Mouse (Mus musculus) midbrain, embryonic 16.5 days (tissue): ENCODE measurements at regions not wholly inside any gene's neighbourhood (a gene's known extent, or its start where the extent isn't known, plus 50 kb on each side); places are given as distances from the start of the nearest gene placed in this dataset.

ENCODE experiments used
- ATAC-seq: fragments of 200-750 bp; cut with Nextera tagmentation; 2 replicates; pipeline ENCODE4 v1.8.0; 2017; ENCODE audit warnings: moderate TSS enrichment
- H3K27ac ChIP-seq: fragments of 300-500 bp; sonication (generic); 2 replicates; pipeline ENCODE4 v1.5.1; 2014; ENCODE audit warnings: mild to moderate bottlenecking, low read length, mixed read lengths
- H3K27me3 ChIP-seq: fragments of 300-500 bp; sonication (generic); 2 replicates; pipeline ENCODE4 v1.6.1; 2014; ENCODE audit warnings: low read depth, low read length, mixed read lengths; ENCODE audit not compliant: control insufficient read depth, insufficient read depth
- H3K36me3 ChIP-seq: fragments of 300-500 bp; sonication (generic); 2 replicates; pipeline ENCODE4 v1.6.1; 2014; ENCODE audit warnings: mild to moderate bottlenecking, low read length, moderate library complexity, mixed read lengths; ENCODE audit not compliant: control insufficient read depth, insufficient read depth
- H3K4me1 ChIP-seq: fragments of 300-500 bp; sonication (generic); 2 replicates; pipeline ENCODE4 v1.6.1; 2014; ENCODE audit warnings: mild to moderate bottlenecking, low read length, mixed read lengths; ENCODE audit not compliant: control insufficient read depth, insufficient read depth
- H3K4me2 ChIP-seq: fragments of 300-500 bp; sonication (generic); 2 replicates; pipeline ENCODE4 v1.6.1; 2014; ENCODE audit warnings: mild to moderate bottlenecking, low read length, mixed read lengths
- H3K4me3 ChIP-seq: fragments of 300-500 bp; sonication (generic); 2 replicates; pipeline ENCODE4 v1.5.1; 2014; ENCODE audit warnings: low read depth, mild to moderate bottlenecking, low read length, moderate library complexity, mixed read lengths
- H3K9ac ChIP-seq: fragments of 300-500 bp; sonication (generic); 2 replicates; pipeline ENCODE4 v1.6.1; 2014; ENCODE audit warnings: low read depth, low read length, mixed read lengths
- H3K9me3 ChIP-seq: fragments of 300-500 bp; sonication (generic); replicated peaks from 2 replicates; pipeline ENCODE4 v1.6.1; 2014; ENCODE audit warnings: mild to moderate bottlenecking, low read length, mixed read lengths; ENCODE audit not compliant: control insufficient read depth, poor library complexity, severe bottlenecking
- WGBS: fragments of 180-500 bp; shearing (Covaris S2); extraction: QIAGEN DNeasy Blood & Tissue Kit; methylation state at CpG from one replicate; pipeline ENCODE4 v1.1.7; 2014; 5-methylcytosine and 5-hydroxymethylcytosine counted together

- WGBS, result 80% methylated on average over 2 of the region's 2 CpGs
- ATAC-seq, result no peak
- Histone ChIP-seq H3K4me3 (no peak overlapping the region), H3K4me1 (no peaks in the 10 kb centered on the region), H3K4me2 (no peak overlapping the region), H3K27ac (no peak overlapping the region), H3K36me3 (no peaks in the 10 kb centered on the region), H3K9ac (no peak overlapping the region), H3K27me3 (no peaks in the 10 kb centered on the region), H3K9me3 (no peaks in the 10 kb centered on the region)
These were observed 125.1 kb upstream of the Ednrb start for GRCm38 (mm10) chr14:103969305-103969704.

- Histone ChIP-seq H3K4me2 (no peak overlapping the region), H3K9ac (no peak overlapping the region), H3K36me3 (no peaks in the 10 kb centered on the region), H3K27ac (no peak overlapping the region), H3K27me3 (no peaks in the 10 kb centered on the region), H3K9me3 (no peaks in the 10 kb centered on the region), H3K4me3 (no peak overlapping the region), H3K4me1 (no peaks in the 10 kb centered on the region)
- 56% methylated on average over 2 of the region's 2 CpGs for WGBS
- no peak for ATAC-seq
These were observed 122.1 kb upstream of the Ednrb start for GRCm38 (mm10) chr14:103966293-103966692.

GRCm38 (mm10) chr14:103962303-103962881 lies 118.2 kb upstream of the Ednrb start:
- Histone ChIP-seq H3K9me3 (no peaks in the 10 kb centered on the region), H3K36me3 (no peaks in the 10 kb centered on the region), H3K4me1 (no peaks in the 10 kb centered on the region), H3K27me3 (no peaks in the 10 kb centered on the region), H3K9ac (no peak overlapping the region), H3K4me2 (no peak overlapping the region), H3K27ac (no peak overlapping the region), H3K4me3 (no peak overlapping the region)
- no peak for ATAC-seq
- WGBS, result 81% methylated on average over 11 of the region's 11 CpGs

DNA sequence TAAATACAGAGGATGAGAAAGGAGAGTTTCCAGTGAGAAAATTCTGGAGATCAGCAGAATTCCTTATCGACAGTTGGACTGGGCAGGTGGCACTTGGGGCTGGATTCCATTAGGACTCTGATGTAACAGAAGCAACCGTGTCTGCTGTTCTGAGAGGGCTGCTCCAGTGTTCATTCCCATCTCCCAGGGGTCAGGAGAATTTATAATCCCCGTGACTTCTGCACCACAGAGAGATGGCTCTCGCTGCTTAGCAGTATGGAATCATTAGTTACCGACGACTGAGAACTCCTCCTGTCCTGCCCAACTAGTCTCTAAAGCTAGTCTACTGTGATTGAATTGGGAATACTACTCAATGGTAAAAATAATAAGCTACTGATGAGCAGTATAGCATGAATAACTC lies 107.7 kb upstream of the Ednrb start:
- 62% methylated on average over 6 of the region's 6 CpGs for WGBS
- H3K9ac ChIP-seq, result no peak overlapping the region
- no peak overlapping the region for H3K27ac ChIP-seq
- no peaks in the 10 kb centered on the region for H3K27me3 ChIP-seq
- no peak overlapping the region for H3K4me3 ChIP-seq
- no peaks in the 10 kb centered on the region for H3K36me3 ChIP-seq
- no peak overlapping the region for H3K4me2 ChIP-seq
- H3K4me1 ChIP-seq, result no peaks in the 10 kb centered on the region
- no peak for ATAC-seq
- no peaks in the 10 kb centered on the region for H3K9me3 ChIP-seq

DNA sequence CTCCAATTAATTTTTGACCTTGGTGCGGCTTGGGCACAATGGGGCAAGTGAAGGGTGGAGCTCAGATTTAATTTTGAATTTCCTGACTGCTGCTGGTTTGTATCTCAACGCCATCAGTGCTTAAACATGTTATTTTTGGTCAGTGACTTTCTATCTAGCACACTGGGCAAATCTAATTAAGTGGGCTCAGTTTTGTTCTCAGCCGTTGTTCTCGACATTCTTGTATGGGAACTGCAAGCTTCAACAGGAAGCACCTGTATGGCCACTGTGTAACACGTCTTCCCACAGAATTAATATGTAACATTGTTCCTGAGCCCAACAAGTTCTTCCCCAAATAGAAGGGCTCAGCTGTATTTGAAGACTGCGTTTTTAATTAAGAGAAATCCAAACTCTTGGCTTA lies 105.7 kb upstream of the Ednrb start:
- H3K9me3 ChIP-seq, result no peaks in the 10 kb centered on the region
- ATAC-seq, result no peak
- 52% methylated on average over 6 of the region's 6 CpGs for WGBS

DNA sequence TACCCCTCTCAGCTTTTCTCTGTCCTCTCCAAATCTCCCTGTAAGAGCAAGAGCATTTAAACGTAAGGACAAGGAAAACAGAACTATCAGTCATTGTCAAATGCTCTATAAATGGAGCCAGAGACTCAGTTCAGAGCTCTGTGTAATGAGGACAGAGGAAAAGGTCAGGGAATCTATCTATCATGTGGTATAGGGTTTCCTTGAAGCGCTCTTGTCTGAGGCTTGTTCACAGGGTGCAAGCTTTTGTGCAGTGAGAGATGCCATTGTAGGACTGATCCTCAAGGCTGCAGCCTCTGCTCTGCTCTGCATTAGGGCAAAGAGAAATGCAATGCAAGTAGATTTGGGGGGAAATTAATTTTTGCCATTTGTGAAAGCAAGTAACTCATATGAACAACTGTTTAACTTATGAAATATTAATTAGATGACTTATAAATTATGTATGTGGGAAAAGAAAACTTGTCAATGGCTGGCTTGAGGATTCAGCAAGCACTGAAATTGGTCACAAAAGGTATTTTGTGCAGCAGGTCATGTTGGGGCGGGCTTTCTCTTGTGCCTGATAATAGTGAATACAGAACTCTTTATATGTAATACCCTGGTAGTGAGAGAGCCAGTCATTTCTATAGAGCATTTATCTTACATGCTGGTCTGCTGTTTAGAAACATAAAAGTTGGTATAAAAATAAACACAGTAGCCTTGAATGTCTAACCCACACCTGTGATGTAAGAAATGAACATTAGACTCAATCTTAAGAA lies 104.0 kb upstream of the Ednrb start:
- no peak overlapping the region for H3K4me3 ChIP-seq
- H3K27ac ChIP-seq, result no peak overlapping the region
- no peaks in the 10 kb centered on the region for H3K9me3 ChIP-seq
- 18% methylated on average over 3 of the region's 3 CpGs for WGBS
- H3K4me2 ChIP-seq, result no peak overlapping the region
- ATAC-seq, result peak; percentile 77
- no peaks in the 10 kb centered on the region for H3K4me1 ChIP-seq
- no peaks in the 10 kb centered on the region for H3K27me3 ChIP-seq
- H3K9ac ChIP-seq, result no peak overlapping the region
- no peaks in the 10 kb centered on the region for H3K36me3 ChIP-seq

More for the DNA sequence above, 105.7 kb upstream of the Ednrb start:
- Histone ChIP-seq H3K36me3 (no peaks in the 10 kb centered on the region), H3K27me3 (no peaks in the 10 kb centered on the region), H3K4me3 (no peak overlapping the region), H3K9ac (no peak overlapping the region), H3K27ac (no peak overlapping the region), H3K4me1 (no peaks in the 10 kb centered on the region), H3K4me2 (no peak overlapping the region)

GRCm38 (mm10) chr14:103945753-103946152 lies 101.6 kb upstream of the Ednrb start:
- no peaks in the 10 kb centered on the region for H3K4me1 ChIP-seq
- H3K4me2 ChIP-seq, result no peak overlapping the region
- 85% methylated on average over 1 of the region's 1 CpGs for WGBS
- H3K9ac ChIP-seq, result no peak overlapping the region
- no peak overlapping the region for H3K4me3 ChIP-seq
- no peaks in the 10 kb centered on the region for H3K36me3 ChIP-seq
- no peak overlapping the region for H3K27ac ChIP-seq
- no peaks in the 10 kb centered on the region for H3K27me3 ChIP-seq
- no peak for ATAC-seq
- no peaks in the 10 kb centered on the region for H3K9me3 ChIP-seq

DNA sequence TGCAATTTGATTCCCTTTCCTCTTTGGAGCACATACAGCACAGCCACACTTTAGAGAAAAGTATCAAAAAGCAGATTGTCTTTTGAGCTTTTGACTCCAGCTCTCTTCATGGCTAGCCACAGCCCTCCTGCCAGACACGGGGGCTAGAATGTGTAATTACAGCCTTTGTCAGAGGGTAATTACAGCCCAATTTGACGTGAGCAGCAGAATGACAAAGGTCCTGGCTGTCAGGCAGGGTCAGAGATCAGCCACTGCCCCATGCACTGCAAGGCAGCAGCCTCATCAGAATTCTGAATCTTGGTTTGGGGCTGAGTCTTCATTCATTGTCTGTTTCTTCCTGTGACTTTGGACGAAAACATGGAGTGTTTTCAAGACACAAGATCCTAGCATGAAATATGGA lies 95.7 kb upstream of the Ednrb start:
- no peak overlapping the region for H3K9ac ChIP-seq
- H3K27me3 ChIP-seq, result no peaks in the 10 kb centered on the region
- H3K36me3 ChIP-seq, result no peaks in the 10 kb centered on the region
- no peak for ATAC-seq
- 5% methylated on average over 3 of the region's 3 CpGs for WGBS
- H3K4me3 ChIP-seq, result no peak overlapping the region
- no peak overlapping the region for H3K4me2 ChIP-seq
- no peaks in the 10 kb centered on the region for H3K4me1 ChIP-seq
- no peak overlapping the region for H3K27ac ChIP-seq
- H3K9me3 ChIP-seq, result no peaks in the 10 kb centered on the region

DNA sequence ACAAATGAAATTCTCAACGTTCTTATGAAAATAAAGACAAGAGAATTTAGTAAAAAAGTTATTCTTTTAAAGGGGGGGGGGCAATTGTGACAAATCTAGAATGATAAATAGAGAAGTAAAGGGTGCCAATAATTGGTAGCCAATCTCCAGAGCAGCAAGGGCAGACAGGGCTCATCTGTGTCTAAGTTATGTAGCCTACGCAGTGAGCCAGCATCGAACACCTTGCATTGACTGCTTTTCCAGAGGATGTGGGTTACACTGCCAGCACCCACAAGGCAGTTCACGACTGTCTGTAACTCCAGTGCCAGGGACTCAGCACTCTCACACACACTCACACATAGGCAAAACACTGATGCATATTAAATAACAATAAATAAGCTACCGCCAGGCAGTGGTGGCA lies 94.7 kb upstream of the Ednrb start:
- H3K4me2 ChIP-seq, result no peak overlapping the region
- no peak overlapping the region for H3K27ac ChIP-seq
- no peak overlapping the region for H3K9ac ChIP-seq
- H3K4me1 ChIP-seq, result no peaks in the 10 kb centered on the region
- no peaks in the 10 kb centered on the region for H3K27me3 ChIP-seq
- no peaks in the 10 kb centered on the region for H3K36me3 ChIP-seq
- H3K9me3 ChIP-seq, result no peaks in the 10 kb centered on the region
- ATAC-seq, result no peak
- WGBS, result 89% methylated on average over 5 of the region's 5 CpGs
- no peak overlapping the region for H3K4me3 ChIP-seq
